Mouse (Mus musculus) adrenal gland, adult 2 months (tissue): ENCODE measurements around the gene Capn11. TPM values are rescaled to one million over a fixed set of nuclear protein-coding genes. Genes with fewer than 3 reads are reported as not detected.

ENCODE experiments used
- DNase-seq: peaks from one replicate; pipeline ENCODE4 v3.0.0; 2021
- polyA plus RNA-seq: library from polyadenylated mRNA; depleted of rRNA; stranded (reverse); fragments of >200 nt; gene quantifications from 2 replicates; pipeline ENCODE4 v1.2.3, GENCODE M21; 2012; rRNA removed
- total RNA-seq, 2 experiments: library from RNA; stranded (reverse); gene quantifications; 2 replicates each; pipeline ENCODE4 v1.2.3; 2021

Gene Capn11
- total and polyA plus RNA-seq, 3 experiments, result 0.59 to 0.95 TPM; not detected in 1

- DNase-seq, result no peak
These were observed 76.3 kb downstream of the Capn11 start for GRCm38 (mm10) chr17:45582715-45583355.

GRCm38 (mm10) chr17:45582188-45582587 is 76.9 kb downstream of the Capn11 start:
- DNase-seq, result no peak

- peak; percentile 70 for DNase-seq
These were observed 77.5 kb downstream of the Capn11 start for GRCm38 (mm10) chr17:45581567-45581983.

GRCm38 (mm10) chr17:45580958-45581477 is 78.1 kb downstream of the Capn11 start:
- peak; percentile 63 for DNase-seq

Other genes with a start within 250 kb of the Capn11 start
- gene Cdc5l, start 225.6 kb downstream of the Capn11 start, total RNA-seq, result 10 to 100 TPM; 40.8 to 49.8 TPM
- gene Cdc5l, start 225.6 kb downstream of the Capn11 start, polyA plus RNA-seq, result 3.0 and 3.9 TPM in 2 replicates
- not detected for gene Spats1, start 183.9 kb downstream of the Capn11 start, total RNA-seq
- 0.08 TPM in 1 of 2 replicates, not detected in the other for gene Spats1, start 183.9 kb downstream of the Capn11 start, polyA plus RNA-seq
- 10 to 100 TPM; 13.3 to 17.6 TPM for gene Aars2, start 152.5 kb downstream of the Capn11 start, total RNA-seq
- 22.7 and 23.3 TPM in 2 replicates for gene Aars2, start 152.5 kb downstream of the Capn11 start, polyA plus RNA-seq
- gene Tcte1, start 135.9 kb downstream of the Capn11 start, total RNA-seq, result not detected
- not detected in 2 replicates for gene Tcte1, start 135.9 kb downstream of the Capn11 start, polyA plus RNA-seq
- under 1 TPM; 0.06 to 0.17 TPM for gene Tmem151b, start 109.6 kb downstream of the Capn11 start, total RNA-seq
- gene Tmem151b, start 109.6 kb downstream of the Capn11 start, polyA plus RNA-seq, result 0.09 and 0.74 TPM in 2 replicates
- gene Nfkbie, start 103.6 kb downstream of the Capn11 start, total RNA-seq, result 1 to 10 TPM; 3.0 to 5.6 TPM
- gene Nfkbie, start 103.6 kb downstream of the Capn11 start, polyA plus RNA-seq, result 5.2 and 6.4 TPM in 2 replicates
- gene Slc35b2, start 95.5 kb downstream of the Capn11 start, total RNA-seq, result 10 to 100 TPM; 43.6 to 59.7 TPM
- 167 and 198 TPM in 2 replicates for gene Slc35b2, start 95.5 kb downstream of the Capn11 start, polyA plus RNA-seq
- gene Hsp90ab1, start 86.1 kb downstream of the Capn11 start, total RNA-seq, result 1,000 to 10,000 TPM; 1,973 to 2,851 TPM
- gene Hsp90ab1, start 86.1 kb downstream of the Capn11 start, polyA plus RNA-seq, result 197 and 291 TPM in 2 replicates
- 100 to 1,000 TPM; 104 to 197 TPM for gene Slc29a1, start 59.7 kb downstream of the Capn11 start, total RNA-seq
- 288 and 410 TPM in 2 replicates for gene Slc29a1, start 59.7 kb downstream of the Capn11 start, polyA plus RNA-seq
- not detected for gene Mymx, start 57.2 kb downstream of the Capn11 start, total RNA-seq
- gene Mymx, start 57.2 kb downstream of the Capn11 start, polyA plus RNA-seq, result 0.18 and 0.55 TPM in 2 replicates
- gene Mrpl14, start 27.0 kb upstream of the Capn11 start, total RNA-seq, result 100 to 1,000 TPM; 126 to 132 TPM
- gene Mrpl14, start 27.0 kb upstream of the Capn11 start, polyA plus RNA-seq, result 223 and 257 TPM in 2 replicates
- 10 to 100 TPM; 37.9 to 54.8 TPM for gene Tmem63b, start 27.6 kb upstream of the Capn11 start, total RNA-seq
- 68.9 and 71.9 TPM in 2 replicates for gene Tmem63b, start 27.6 kb upstream of the Capn11 start, polyA plus RNA-seq
- gene 1600014C23Rik, start 74.5 kb upstream of the Capn11 start, total RNA-seq, result not detected
- not detected in 2 replicates for gene 1600014C23Rik, start 74.5 kb upstream of the Capn11 start, polyA plus RNA-seq